Comparison of ENCODE assay signal across 9 mouse cellular contexts in the genomic region with DNA sequence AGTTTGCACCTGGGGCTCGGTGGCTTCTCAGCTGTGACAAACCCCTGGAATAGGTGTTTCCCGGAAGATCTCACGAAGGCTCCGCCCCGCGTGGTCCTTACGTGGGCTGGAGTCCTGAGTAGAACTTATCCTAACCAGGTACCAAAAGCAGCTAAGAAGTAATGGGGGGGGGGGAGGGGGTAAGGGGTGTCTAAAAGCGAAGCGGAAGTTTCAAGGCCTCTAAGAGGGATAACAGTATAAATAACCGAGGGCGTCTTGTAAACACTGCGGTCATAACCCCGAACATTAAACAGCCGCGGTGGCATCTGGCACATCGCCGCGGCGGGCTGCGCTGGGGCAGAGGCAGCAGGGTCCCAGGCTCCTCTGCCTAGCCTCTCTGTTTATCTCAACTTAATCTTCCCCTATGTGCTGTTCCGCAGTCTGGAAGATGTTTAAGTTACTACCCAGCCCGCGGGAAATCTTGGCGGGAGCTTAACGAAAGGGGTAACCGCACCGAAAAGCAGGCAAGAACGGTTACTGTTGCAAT. TPM values are rescaled to one million over a fixed set of nuclear protein-coding genes. Genes with fewer than 3 reads are reported as not detected.
DNase-seq lines count a peak whose midpoint lies in the region; ATAC-seq and TF ChIP-seq lines count a peak whose summit lies in the region.
"Had no signal": no experiment of that assay in that cellular context is flagged by ENCODE, and none has a peak within 500 bp of the region (broad histone marks: within the 10 kb centered on the region; RNA-seq: fewer than 3 reads in every experiment).

No protein-coding gene starts in this region.

- peaks cover 15% of the 10 kb centered on the region; the same call in 1 of the 2 replicates for H3K4me1 ChIP-seq in forebrain, embryonic 12.5 days
- no peaks in the 10 kb centered on the region for H3K4me1 ChIP-seq in forebrain, embryonic 14.5 days (ENCODE audit: control insufficient read depth, insufficient read depth, low read length)
- peaks cover 7% of the 10 kb centered on the region; the same call in 1 of the 2 replicates for H3K4me1 ChIP-seq in testis, adult 2 months (ENCODE audit: control insufficient read depth, insufficient read depth, low read length)
- no peaks in the 10 kb centered on the region for H3K4me1 ChIP-seq in liver, postnatal 0 days (ENCODE audit: insufficient read depth)

- H3K27me3 ChIP-seq in forebrain, embryonic 12.5 days = peaks cover 90% of the 10 kb centered on the region
- peaks cover 86% of the 10 kb centered on the region for H3K27me3 ChIP-seq in forebrain, embryonic 14.5 days (replicated peaks; ENCODE audit: control insufficient read depth, insufficient read depth, low read length)
- no peaks in the 10 kb centered on the region; the same call in none of the 2 replicates for H3K27me3 ChIP-seq in testis, adult 2 months (ENCODE audit: control insufficient read depth, insufficient read depth, low read length)
- peaks cover 80% of the 10 kb centered on the region for H3K27me3 ChIP-seq in liver, postnatal 0 days (ENCODE audit: insufficient read depth, low read length)

- peak overlapping the region; percentile 11; the same call in 1 of the 2 replicates for H3K4me3 ChIP-seq in forebrain, embryonic 12.5 days (replicated peaks)
- H3K4me3 ChIP-seq in forebrain, embryonic 14.5 days (ENCODE audit: low read depth, low read length) = no peak overlapping the region
- H3K4me3 ChIP-seq in testis, adult 2 months (ENCODE audit: control insufficient read depth, low read depth, low read length) = peak overlapping the region; percentile 49
- 0 out of 2 replicates have a peak overlapping the region, but pooled peaks have one; percentile 19 for H3K4me3 ChIP-seq in liver, postnatal 0 days (ENCODE audit: low read depth, low read length)
- H3K4me3 ChIP-seq: forebrain, embryonic 15.5 days had no signal

- H3K9me3 ChIP-seq in forebrain, embryonic 12.5 days = no peaks in the 10 kb centered on the region
- no peaks in the 10 kb centered on the region for H3K9me3 ChIP-seq in forebrain, embryonic 14.5 days (replicated peaks; ENCODE audit: control insufficient read depth, low read length)
- no peaks in the 10 kb centered on the region for H3K9me3 ChIP-seq in liver, postnatal 0 days (ENCODE audit: low read length)
- H3K9me3 ChIP-seq: forebrain, embryonic 15.5 days had no signal

- WGBS in forebrain, embryonic 12.5 days = under 1% methylated on average over 28 of the region's 28 CpGs
- 1% methylated on average over 28 of the region's 28 CpGs for WGBS in forebrain, embryonic 14.5 days
- under 1% methylated on average over 27 of the region's 28 CpGs for WGBS in liver, postnatal 0 days (ENCODE audit: insufficient replicate concordance)

- TF ChIP-seq POLR2A in testis, adult 2 months (IDR thresholded peaks at IDR 0.05; ENCODE audit: control insufficient read depth, low read depth, low read length) = no peak

- no peak for ATAC-seq in forebrain, embryonic 12.5 days (ENCODE audit: low FRiP score)
- no peak for ATAC-seq in forebrain, embryonic 14.5 days
- ATAC-seq in liver, postnatal 0 days = no peak
- no peak for ATAC-seq in cerebellum, adult (ENCODE audit: insufficient number of reproducible peaks, low FRiP score, low TSS enrichment)
- ATAC-seq: forebrain, embryonic 15.5 days had no signal

- H3K4me2 ChIP-seq in forebrain, embryonic 12.5 days = no peak overlapping the region
- H3K4me2 ChIP-seq in forebrain, embryonic 14.5 days (ENCODE audit: low read length) = no peak overlapping the region
- H3K4me2 ChIP-seq in liver, postnatal 0 days (ENCODE audit: low read depth, low read length) = peak overlapping the region; percentile 22; the same call in 1 of the 2 replicates
- H3K4me2 ChIP-seq: forebrain, embryonic 15.5 days had no signal

- no peak for TF ChIP-seq CTCF in testis, adult 2 months (IDR thresholded peaks at IDR 0.05; ENCODE audit: control insufficient read depth, insufficient read depth, insufficient replicate concordance, low read depth, low read length)
- no peak for TF ChIP-seq CTCF in liver, postnatal 0 days (IDR thresholded peaks at IDR 0.05; ENCODE audit: low read depth)

- no peak overlapping the region for H3K27ac ChIP-seq in forebrain, embryonic 12.5 days
- no peak overlapping the region for H3K27ac ChIP-seq in forebrain, embryonic 14.5 days (ENCODE audit: low read depth, low read length)
- no peak overlapping the region for H3K27ac ChIP-seq in testis, adult 2 months (ENCODE audit: control insufficient read depth, insufficient read depth, low read depth, low read length)
- H3K27ac ChIP-seq in liver, postnatal 0 days (ENCODE audit: low read depth) = no peak overlapping the region
- H3K27ac ChIP-seq: forebrain, embryonic 15.5 days had no signal

- no peak overlapping the region for H3K9ac ChIP-seq in forebrain, embryonic 12.5 days
- H3K9ac ChIP-seq in forebrain, embryonic 14.5 days (ENCODE audit: low read length) = no peak overlapping the region
- H3K9ac ChIP-seq in liver, postnatal 0 days (replicated peaks) = no peak overlapping the region
- H3K9ac ChIP-seq: forebrain, embryonic 15.5 days had no signal

- no peak for TF ChIP-seq EP300 in liver, postnatal 0 days (IDR thresholded peaks at IDR 0.05; ENCODE audit: low read depth)

- no peaks in the 10 kb centered on the region for H3K36me3 ChIP-seq in forebrain, embryonic 12.5 days (replicated peaks)
- no peaks in the 10 kb centered on the region for H3K36me3 ChIP-seq in forebrain, embryonic 14.5 days (ENCODE audit: control insufficient read depth, insufficient read depth, low read length)
- no peaks in the 10 kb centered on the region for H3K36me3 ChIP-seq in testis, adult 2 months (ENCODE audit: control insufficient read depth, insufficient read depth, low read length)
- no peaks in the 10 kb centered on the region for H3K36me3 ChIP-seq in liver, postnatal 0 days (replicated peaks; ENCODE audit: insufficient read depth, low read length)
- H3K36me3 ChIP-seq: forebrain, embryonic 15.5 days had no signal

- DNase-seq in forebrain, embryonic 14.5 days (ENCODE audit: low spot score) = no peak
- DNase-seq in testis, postnatal 14 days (ENCODE audit: low spot score) = no peak
- no peak for DNase-seq in liver, postnatal 0 days
- peak; percentile 64 for DNase-seq in yolk sac, embryonic 10.5 days (ENCODE audit: low spot score)
- DNase-seq in thymus, postnatal 36 days = no peak

RNA-seq across cellular contexts. Expression of a gene that starts 3.7 kb away (rescaled TPM):
- not detected in 2 replicates for polyA plus RNA-seq in forebrain, embryonic 12.5 days (2016; fragmentation: Nextera tagmentation; extraction: Ambion mirVana)
- polyA plus RNA-seq in forebrain, embryonic 14.5 days (2014; fragmentation: Nextera tagmentation; extraction: Ambion mirVana) = 0.32 and 0.57 TPM in 2 replicates
- 11.2 and 12.4 TPM in 2 replicates for polyA plus RNA-seq in testis, adult 2 months (2012; rRNA removed)
- 12.9 and 13.9 TPM in 2 replicates for polyA plus RNA-seq in liver, postnatal 0 days (2015; fragmentation: Nextera tagmentation; extraction: Ambion mirVana)
